Mouse (Mus musculus): ENCODE results near the gene G430095P16Rik.

DNA sequence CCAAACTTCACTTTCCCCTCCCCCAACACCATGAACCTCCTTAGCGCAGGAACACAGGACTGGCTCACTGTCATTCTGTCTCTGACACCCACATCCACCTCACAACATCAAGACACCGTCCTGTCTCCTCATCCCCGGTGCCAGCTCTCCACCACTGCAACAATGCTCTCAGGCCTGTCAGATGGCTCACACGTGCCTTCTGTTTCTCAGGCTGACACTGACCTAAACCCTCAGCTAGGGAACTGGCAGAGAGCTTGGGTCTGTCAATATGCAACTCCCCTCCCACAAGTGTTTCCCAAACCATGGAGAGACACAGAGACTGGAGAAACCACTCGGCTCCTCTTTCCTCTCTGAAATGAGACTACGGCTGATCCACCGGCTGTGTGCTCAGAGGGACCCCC lies 37.6 kb downstream of the G430095P16Rik start:
- TF ChIP-seq CTCF (IDR thresholded peaks at IDR 0.05; ENCODE audit: insufficient read depth, low read depth, low read length) (no peak), POLR2A (IDR thresholded peaks at IDR 0.05; ENCODE audit: insufficient read depth, low read depth, low read length) (no peak)

All from olfactory bulb, adult 2 months (tissue).